Mouse (Mus musculus) thymus, postnatal 36 days (tissue): ENCODE data around the gene Larp1.

Source experiments
- DNase-seq, 2 experiments: peaks; one replicate each; pipeline ENCODE4 v3.0.0; 2022; ENCODE audit warnings: mixed read lengths in 2 of 2

The Larp1 gene

DNA sequence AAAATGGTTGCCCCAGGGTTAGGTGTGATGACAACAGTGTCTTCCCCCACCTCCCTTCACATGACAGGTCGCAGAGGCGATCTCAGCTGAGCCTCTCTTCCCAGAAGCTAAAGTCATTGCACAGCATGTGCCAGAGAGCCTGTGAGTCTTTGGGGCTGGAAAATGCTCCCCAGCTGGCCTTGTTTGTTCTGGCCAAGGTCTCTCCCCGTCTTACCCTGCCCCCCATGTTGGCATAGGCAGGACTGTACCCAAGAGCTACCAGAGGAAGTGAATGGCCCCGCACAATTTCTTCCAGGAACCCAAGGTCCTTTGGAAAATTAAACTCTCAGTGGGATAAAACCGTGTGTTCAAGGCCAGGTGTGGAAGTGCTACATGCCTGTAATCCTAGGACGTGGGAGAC is 5.1 kb upstream of the Larp1 start:
- DNase-seq, result no peak

DNA sequence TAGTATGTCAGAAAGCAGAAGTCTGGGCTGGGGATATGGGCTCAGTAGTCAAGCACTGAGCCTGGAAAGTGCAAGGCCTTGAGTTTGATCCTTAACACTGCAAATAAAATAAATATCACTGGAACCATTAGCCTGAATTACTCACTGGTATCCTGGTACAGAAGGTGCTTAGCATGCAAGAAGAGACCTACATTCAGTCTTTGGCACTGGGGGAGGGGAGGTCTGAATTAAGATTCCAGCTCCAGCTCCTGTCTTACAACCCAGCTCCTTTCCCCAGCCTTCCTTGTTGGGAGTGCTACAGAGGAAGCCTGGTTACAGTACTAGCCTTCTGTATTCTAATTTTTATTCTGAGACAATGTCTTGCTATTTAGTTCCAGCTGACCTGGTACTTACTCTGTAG is 3.8 kb upstream of the Larp1 start:
- DNase-seq, result no peak

DNA sequence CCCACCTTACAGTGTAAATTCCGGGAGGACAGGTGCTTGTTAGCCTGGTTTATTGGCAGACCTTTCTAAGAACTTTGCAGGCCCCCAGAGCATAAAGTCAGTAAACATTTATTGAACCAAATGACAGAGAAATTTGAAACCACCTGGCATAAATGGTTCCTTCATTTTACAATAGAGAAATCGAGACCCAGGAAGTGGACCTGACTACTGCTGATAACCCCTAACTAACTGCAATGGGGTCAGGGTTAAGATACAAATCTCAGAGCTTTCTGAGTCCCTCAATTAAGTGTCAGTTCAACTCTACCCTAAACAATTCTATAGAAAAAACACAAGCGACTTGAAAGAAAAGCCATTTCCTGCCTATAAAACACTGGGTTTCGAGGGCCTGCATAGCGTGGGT is 851 bp upstream of the Larp1 start:
- DNase-seq, result no peak

DNA sequence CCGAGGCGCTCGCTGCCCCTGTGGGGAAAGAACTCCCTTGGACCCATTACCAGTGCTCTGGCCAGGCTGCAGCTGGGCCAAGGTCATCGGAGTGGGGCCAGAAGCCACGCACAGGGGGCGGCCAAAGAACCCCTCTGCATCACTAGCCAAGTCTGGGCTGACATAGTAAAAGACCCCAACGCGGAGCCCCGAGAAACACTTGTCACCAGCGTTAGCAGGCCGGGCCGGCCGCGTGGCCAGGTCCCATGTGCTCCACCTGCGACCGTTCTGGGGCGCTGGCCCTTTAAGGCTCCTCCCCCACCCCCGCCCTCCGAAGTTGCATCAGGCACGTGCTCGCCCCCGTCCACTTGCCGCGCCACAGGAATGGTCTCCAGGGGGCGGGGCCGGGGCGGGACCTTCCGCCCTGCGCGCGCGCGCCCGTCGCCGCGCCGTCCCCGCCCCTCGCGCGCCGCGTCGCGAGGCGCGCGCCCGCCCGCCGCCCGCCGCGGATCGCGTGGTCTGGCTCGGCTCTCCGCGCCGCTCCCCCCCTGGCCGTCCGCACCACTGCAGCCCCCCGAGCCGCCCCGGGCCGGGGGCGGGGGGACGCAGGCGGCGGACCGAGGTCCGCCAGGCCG is 320 bp upstream of the Larp1 start:
- DNase-seq, result peak; percentile 79 to 87

DNA sequence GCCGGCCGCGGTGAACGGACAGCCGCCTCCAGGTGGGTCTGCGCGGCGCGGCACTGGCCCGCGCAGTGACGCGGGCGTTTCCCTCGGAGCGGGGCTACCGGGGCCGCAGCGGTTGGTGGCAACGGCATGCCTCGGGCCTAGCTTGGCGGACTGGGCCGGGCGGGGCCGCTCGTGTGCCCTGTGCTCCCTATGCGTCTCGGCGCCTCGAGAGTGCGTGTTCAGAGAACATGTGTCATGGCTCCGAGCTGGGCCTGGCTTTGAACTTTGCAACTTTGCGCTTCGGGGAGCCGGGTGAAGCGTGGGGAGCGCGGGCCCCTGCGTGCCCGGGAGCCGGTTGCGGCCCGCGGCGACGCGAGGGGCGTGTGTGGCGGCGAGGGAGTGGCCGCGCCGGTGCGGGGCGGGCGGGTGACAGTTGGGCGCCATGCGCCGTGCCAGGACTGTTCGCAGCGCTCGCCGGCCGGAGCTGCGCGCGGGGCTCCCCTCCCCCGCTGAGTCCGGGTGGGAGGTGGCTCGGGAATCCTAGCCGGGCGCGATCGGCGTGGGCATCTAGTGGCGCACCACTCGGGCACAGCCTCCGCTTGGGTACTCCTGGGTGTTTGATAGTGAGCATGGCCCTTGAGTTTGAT is 765 bp downstream of the Larp1 start:
- peak; percentile 65 to 75 for DNase-seq

DNA sequence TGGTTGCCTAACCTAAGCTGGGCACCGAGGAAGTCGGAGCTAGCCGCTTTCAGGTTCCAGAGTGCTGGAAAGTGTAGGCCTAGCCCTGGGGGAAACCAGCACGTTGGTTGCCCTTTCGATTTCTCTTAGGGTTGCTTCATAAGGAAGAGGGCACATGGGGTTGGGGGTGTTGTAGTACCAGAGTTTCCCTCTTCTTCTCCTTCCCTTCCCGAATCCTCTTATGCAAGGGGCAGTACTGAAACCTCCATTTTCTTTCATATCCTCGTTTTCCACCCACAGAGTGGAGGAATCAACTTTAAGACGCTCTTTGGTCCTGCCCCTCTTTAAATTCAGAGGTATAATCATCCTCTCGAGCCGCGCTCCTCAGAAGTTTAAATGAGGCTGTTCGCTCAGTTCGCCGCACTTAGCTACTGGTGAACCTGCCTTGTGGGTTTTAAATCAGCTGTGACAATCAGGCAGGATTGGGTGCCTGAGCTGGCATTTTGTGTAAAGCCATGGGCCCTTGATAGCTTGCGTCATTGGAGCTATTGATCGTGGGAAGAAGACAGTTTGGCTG is 1.4 kb downstream of the Larp1 start:
- DNase-seq, result peak; percentile 41

DNA sequence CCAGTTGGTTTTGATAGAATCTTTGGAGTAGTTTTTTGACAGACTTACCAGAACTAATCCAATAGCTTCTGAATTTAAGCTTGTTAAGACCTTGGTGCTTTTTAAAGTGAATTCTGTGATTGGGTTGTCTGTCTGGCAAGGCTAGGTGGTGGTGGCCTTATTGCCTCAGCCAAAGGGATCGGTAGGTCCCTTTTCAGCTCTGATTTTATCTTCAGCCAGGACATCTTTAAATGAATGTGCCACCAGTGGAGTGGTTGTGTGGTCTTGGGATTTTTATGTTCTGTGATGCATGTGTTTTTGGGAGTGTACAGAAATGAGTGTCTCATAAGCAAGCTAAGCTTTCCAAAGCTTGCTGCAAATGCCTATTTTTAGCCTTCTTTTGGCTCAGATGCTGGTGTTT is 2.1 kb downstream of the Larp1 start:
- no peak for DNase-seq

DNA sequence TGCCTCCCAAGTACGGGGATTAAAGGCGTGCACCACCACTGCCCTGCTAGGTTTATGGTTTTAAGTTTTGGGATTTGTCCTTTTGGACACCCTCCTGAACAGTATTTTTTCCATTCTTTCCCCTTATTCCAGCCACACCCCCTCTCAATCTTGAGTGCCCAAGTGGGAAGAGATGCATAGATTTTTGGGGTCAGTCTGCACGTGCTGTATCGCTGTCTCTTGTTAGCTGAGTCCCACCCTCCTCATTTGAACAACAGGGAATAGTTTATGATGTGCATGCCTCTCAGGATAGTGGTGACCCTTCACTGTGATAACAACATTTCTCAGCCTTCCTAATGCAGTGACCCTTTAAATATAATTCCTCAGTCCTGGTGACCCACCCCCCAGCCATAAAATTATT is 2.9 kb downstream of the Larp1 start:
- DNase-seq, result no peak

DNA sequence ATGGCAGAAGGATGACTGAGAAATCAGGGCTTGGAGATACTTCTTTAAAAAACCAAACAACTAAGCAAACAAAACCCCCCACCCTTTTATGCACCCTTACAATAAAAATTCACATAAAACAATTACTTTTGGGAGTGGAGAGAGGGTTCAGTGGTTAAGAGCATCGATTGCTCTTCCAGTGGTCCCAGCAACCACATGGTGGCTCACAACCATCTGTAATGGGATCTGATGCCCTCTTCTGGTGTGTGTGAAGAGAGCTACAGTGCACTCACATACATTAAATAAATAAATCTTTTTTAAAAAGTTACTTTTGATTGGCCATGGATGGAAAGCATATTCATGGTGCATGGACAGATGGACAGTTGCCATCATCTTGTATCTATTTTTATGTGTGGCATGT is 3.8 kb downstream of the Larp1 start:
- DNase-seq, result no peak

DNA sequence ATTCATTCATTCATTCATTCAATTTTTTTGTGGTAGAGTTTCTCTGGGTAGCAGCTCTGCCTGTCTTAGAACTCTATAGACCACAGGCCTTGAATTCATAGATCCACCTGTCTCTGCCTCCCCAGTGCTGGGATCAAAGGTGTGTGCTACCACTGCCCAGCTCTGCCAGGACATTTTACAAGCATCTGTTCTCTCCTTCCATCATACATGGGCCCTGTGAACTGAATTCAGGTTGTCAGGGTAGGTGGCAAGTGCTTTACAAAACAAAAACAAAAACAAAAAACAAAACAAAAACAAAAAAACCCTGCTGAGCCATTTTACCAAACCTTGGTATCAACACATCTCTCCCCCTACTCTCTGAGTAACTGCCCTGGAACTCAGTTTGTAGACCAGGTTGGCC is 4.2 kb downstream of the Larp1 start:
- DNase-seq, result no peak

DNA sequence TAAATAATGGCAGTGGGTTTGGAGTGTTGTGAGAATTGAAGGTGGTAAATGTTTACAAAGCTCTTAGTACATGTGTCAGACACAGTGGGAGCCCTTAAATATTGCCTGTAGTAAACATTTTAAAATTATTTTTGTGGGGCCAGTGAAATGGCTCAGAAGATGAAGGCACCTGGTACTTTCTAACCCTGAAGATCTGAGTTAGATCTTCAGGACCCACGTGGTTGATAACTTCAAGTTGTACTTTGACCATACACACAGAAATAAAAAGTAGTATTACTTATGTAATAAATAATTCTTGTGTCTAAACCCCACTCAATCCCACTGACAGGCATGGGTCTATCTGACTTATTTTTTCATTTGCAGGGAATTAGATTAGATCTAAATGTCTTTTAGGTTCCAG is 5.7 kb downstream of the Larp1 start:
- DNase-seq, result no peak

DNA sequence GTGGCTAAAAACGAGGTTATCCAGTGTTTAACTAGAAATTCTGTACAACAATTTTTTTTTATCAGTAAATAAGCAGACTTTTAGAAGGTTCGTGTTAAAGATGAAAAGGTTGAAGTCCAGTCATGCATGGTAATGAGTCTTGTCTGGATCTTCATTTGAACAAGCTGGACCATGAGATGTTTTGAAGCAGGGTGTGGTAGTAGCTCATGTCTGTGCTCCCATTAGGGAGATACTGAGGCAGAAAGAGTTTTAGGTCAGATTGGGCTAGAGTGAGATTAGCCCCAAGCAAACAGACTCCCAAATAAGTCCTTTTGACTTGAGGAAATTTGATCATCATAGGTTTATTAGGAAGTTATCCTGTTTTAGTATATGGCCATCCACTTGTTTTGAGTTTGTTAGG is 6.5 kb downstream of the Larp1 start:
- DNase-seq, result no peak

DNA sequence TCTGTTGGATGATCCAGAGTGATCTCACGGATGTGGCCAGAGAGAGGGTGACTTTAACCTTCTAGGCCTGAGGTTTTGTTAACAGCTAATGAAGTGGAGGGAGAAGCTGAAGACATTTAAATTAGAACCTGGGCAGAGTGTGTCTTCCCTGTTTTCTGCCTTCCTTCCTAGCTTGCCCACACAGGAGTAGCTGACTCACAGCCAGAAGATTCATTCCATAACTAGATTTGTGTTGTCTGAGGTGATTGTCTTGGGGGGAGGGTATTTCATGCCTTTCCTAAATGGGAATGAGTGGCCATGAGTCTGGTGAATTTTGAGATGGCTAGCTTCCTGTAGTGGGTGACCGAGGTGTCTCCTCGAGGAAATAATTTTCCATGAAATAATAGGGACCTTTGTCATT is 7.5 kb downstream of the Larp1 start:
- DNase-seq, result no peak

DNA sequence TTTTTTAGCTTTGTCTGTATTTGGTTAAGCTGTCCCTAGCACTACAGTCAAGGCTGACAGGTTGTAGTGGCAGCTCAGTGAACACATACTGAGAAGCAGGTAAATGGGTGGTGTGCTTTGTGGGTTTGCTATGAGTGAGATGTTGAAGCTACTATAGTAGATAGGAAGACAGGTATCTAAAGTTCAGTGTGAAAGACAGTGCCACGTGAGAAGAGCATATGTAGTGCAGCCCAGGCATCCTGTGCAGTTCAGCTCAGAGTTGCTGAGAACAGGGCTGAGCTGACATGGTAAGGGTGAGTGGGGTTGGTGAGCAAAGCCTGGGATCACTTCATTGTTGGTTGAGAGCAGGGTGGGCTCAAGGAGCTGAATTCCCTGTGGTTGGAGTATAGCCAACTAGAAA is 8.6 kb downstream of the Larp1 start:
- no peak for DNase-seq

DNA sequence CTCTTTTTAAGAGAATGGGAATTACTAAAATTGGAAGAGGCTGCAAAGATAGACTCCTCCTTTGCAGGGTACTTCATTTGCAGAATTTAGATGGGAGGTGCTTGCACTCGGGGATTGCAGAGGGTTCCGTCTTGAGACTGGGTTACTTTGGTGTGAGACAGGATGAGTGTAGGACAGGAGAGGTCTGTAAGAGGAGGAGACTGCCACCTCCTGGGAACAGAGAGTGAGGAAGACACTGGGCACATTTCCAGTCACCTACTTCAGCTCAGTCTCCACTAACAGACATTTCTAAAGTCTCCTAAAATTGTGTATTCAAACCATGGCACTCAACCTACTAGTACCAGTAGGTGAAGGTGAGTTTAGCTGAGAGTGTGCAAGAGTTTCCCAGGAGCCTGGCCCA is 9.4 kb downstream of the Larp1 start:
- DNase-seq, result no peak

DNA sequence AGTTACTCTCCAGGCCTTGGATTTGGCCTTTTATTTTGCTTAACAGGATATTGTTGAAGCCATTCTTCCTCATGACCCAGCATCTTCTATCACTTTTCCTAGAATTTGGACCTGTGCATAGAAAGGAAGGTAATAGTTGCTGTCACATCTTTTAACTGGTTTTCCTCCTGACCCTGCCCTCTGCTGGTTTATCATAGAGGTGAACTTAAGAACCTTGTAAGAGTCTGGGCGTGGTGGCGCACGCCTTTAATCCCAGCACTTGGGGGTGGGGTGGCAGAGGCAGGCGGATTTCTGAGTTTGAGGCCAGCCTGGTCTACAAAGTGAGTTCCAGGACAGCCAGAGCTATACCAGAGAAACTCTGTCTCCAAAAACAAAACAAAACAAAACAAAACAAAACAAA is 9.8 kb downstream of the Larp1 start:
- peak in 1 of 2 experiments; percentile 36 for DNase-seq

DNA sequence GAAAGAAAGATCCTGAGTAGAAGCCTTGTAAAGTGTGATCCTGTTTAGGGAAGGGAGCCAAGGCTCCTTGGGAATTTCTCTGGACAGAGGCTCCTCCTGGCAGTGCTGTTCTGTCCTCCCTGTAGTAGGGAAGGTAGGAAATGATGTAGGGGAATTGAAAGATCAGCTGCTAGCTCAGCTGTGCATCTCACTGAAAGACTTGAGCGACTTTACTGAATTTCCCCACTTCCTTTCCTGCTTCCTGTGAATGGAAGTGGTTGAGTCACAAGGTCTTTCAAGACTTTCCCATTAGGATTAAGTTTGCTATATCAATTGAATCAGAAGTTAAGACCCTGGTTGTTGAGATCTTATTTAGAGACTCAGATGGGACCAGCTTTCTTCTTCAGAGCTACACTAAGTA is 12.2 kb downstream of the Larp1 start:
- no peak for DNase-seq

DNA sequence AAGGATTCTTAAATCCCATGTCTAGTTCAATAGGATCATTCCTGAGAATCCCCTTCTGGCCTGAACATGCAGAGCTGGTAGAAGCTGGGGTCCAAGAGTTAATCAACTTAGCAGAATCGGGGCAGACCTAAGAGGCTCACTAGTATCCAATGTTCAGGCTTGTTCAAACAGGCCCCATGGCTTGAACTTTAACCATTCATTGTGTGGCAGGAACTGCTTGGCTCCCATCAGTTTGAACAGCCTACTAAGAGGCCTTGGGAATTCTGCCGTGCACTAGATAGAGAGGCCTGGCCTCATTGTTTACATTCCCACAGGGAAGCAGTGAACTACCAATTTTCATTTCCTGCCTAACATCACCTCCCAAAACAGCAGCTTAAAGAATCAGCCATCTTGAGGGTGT is 12.8 kb downstream of the Larp1 start:
- DNase-seq, result no peak

DNA sequence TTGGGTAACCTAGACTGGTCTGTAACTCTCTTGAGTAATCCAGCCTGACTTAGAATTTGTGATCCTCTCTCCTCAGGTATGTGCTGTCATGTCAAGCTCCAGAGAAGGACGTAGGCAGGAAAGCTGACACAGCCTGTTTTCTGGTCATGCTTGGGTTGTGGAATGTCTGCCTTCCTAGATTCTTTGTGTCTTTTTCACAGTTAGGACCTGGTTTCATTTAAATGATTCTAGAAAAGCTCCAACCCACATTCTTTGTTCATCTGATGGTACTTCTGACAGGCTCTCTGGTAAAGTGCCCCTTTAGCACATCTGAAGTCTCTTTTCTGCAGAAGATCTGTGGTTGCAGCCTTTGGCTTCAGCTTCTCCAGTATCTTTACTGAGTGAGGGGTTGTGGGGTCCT is 15.4 kb downstream of the Larp1 start:
- no peak for DNase-seq

DNA sequence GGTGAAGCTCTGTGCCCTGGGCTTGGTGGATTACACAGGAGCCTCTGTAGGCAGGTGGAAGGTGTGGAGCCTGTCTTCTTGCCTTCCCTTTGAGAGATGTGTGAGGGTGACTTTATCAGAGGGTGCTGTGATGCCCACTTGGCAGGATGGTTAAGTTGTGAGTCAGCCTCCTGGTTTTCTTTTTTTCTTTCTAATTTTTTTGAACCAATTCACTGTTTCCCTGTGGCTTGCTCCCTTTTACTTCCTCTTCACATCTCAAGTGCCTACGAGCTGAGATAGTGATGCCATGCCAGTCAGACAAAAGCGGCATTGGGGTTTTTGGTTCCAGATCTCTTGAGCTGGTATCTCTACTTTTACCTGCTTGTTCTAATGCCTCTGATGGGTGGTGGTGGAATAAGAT is 15.8 kb downstream of the Larp1 start:
- no peak for DNase-seq

DNA sequence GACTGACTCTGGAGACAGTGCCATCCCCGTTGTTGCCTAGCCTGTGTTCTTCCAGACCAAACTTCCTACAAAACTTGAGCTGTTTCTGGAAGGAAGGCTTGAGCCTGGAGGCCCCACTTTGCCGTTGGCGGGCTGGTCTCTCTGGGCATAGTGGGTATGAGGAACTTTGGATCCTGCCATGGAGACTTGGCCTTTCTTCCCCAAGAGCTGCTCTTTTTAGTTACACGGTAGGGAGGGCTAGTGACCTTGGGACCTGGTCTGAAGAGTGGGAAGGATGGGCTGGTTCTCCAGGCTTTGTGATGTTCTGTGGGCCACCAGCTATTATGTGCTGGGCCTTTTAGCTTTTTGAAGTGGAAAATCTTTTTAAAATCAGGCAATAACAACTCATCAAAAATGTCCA is 17.0 kb downstream of the Larp1 start:
- DNase-seq, result no peak

DNA sequence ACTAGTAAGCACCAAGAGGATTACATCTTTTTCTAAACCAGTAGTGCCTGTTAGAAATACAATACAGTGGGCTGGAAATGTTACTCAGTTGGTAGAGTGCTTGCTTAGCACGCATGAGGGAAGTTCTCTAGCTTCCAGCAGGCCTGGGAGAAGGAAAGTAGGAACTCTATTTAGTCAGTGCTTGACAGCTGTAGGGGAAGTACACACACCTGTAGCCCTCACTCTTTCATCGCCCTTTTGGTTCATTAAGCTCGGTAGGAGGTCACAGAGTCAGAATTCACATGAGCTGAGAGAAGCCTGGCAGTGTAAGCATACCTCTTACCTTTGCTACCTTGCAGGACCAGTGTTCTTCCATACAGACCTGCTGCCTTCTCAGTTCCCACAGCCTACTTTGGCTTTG is 17.5 kb downstream of the Larp1 start:
- no peak for DNase-seq

DNA sequence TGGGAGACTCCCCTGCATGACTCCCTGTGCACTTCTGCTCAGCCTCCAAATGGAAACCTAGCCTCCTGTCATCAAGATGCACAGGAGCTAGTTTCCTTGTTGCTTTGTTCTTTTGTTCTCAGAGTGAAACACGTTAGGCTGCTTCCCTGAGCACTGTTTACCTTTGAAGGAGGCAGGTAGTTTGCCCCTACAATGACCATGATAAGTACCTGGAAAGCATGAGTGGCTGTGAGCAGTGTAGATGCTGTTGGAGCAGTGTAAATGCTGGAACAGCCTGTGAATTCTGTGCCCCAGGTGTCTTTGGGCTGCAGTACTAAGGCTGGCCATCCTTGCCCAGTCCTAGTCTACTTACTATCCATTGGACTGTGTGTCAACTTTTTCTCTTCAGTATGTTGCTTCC is 18.0 kb downstream of the Larp1 start:
- no peak for DNase-seq

DNA sequence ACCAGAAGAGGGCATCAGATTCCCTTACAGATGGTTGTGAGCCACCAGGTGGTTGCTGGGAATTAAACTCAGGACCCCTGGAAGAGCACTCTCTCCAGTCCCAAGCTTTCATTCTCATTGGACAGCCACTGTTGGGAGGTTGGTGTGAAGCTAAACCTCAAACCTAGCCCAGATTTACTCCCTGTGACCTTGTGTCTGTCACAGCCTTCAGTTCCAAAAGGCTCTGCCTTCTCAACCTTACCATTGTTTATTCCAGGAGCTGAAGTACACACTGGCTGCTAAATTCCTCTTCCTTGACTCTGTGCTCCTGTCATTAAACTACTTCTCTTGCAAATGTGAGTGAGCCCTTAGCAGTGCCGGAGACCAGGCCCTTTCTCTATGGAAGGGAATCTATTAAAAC is 20.1 kb downstream of the Larp1 start:
- DNase-seq, result no peak

DNA sequence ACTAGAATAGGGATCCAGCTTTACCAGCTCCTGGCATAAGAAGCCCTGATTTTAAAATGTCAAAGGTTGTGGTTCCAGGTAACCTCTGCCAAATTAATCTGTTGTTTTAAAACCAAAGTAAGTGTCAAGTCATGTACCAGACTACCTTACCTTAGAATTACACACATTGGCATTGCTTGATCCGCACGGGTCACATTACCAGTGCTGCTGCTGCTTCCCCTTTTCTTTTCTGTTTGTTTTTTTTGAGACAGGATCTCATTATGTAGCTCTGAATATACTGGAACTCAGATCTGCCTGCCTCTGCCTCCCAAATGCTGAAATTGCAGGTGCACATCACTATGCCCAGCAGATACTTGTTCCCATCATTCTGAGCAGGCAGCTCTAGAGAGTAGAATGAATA is 21.0 kb downstream of the Larp1 start:
- no peak for DNase-seq
